Mouse (Mus musculus): Measurements from ENCODE around the gene Olfr976. TPM values are rescaled to one million over a fixed set of nuclear protein-coding genes. Genes with fewer than 3 reads are reported as not detected.
"Not testable (repeated sequence)": the region's sequence is repeated elsewhere in the genome, so short reads cannot be mapped to it uniquely, and the experiment has no call there.

Olfr976 gene
- polyA plus RNA-seq, 1 experiment from 2014 or later = not detected

DNA sequence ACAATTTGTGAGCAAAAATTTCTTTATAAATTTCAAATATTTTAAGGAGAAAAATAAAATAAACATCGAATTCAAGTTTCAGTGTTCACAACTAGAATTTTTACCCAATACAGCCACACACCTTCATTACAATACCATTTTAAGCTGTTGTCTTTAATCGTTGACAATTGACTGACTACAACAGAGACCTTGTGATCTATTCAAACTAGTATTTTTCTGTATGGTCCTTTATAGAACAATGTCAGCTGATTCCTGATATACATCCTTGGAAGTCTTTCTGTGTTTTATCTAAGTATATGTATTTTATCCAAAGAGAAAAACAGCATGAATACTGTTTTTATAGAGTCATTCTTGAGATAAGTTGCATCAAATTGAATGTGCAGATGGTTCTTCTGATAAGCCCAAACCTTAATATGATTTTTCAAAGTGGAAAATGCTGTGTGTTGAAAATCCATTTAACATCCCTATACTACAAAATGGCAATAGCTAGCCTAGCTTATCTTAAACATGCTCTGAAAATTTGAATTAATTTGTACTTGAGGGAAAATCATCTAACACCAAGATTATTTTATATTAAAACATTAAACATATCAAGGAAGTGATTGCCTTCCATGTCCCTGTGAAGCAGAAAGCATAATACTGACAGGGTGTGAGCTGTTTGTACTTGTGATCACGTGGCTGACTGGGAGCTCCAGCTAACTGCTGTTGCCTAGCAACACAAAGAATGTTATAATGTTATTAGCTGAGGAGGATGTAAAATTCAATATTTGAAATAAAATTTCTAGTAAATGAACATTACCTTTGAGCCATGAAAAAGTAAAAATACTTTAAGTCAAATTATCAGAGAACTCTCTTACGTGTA lies 32.7 kb downstream of the Olfr976 start:
- WGBS = no CpG with 5 or more reads among the region's 4 CpGs
- ATAC-seq (replicated peaks; ENCODE audit: insufficient number of reproducible peaks, low FRiP score, low TSS enrichment, low read depth); H3K27ac ChIP-seq (replicated peaks; ENCODE audit: low read depth, low read length); DNase-seq (ENCODE audit: low spot score); H3K9me3 ChIP-seq (replicated peaks; ENCODE audit: control insufficient read depth, low read length); H3K4me3 ChIP-seq (ENCODE audit: low read depth, low read length); H3K4me1 ChIP-seq (ENCODE audit: control insufficient read depth, insufficient read depth, low read length); H3K4me2 ChIP-seq (ENCODE audit: low read depth, low read length); H3K27me3 ChIP-seq (ENCODE audit: control insufficient read depth, insufficient read depth, low read length); H3K36me3 ChIP-seq (replicated peaks; ENCODE audit: control insufficient read depth, insufficient read depth, low read depth, low read length); H3K9ac ChIP-seq (replicated peaks; ENCODE audit: low read length): not testable (repeated sequence)

GRCm38 (mm10) chr9:39909939-39910338 lies 51.0 kb downstream of the Olfr976 start:
- H3K36me3 ChIP-seq (replicated peaks; ENCODE audit: control insufficient read depth, insufficient read depth, low read depth, low read length) = no peaks in the 10 kb centered on the region
- no peak overlapping the region for H3K9ac ChIP-seq (replicated peaks; ENCODE audit: low read length)
- DNase-seq (ENCODE audit: low spot score) = no peak
- H3K27me3 ChIP-seq (ENCODE audit: control insufficient read depth, insufficient read depth, low read length) = no peaks in the 10 kb centered on the region
- no peak overlapping the region for H3K27ac ChIP-seq (replicated peaks; ENCODE audit: low read depth, low read length)
- no peak for ATAC-seq (replicated peaks; ENCODE audit: insufficient number of reproducible peaks, low FRiP score, low TSS enrichment, low read depth)
- no peak overlapping the region for H3K4me3 ChIP-seq (ENCODE audit: low read depth, low read length)
- no peak overlapping the region for H3K4me2 ChIP-seq (ENCODE audit: low read depth, low read length)
- H3K9me3 ChIP-seq (replicated peaks; ENCODE audit: control insufficient read depth, low read length) = no peaks in the 10 kb centered on the region
- H3K4me1 ChIP-seq (ENCODE audit: control insufficient read depth, insufficient read depth, low read length) = no peaks in the 10 kb centered on the region
- 76% methylated on average over 3 of the region's 3 CpGs for WGBS

- no peak for DNase-seq (ENCODE audit: low spot score)
- WGBS = 70% methylated on average over 2 of the region's 2 CpGs
- no peak within 1 kb of the TSS for H3K4me2 ChIP-seq (ENCODE audit: low read depth, low read length)
Observed at GRCm38 (mm10) chr9:39907036-39907435, 53.9 kb downstream of the Olfr976 start, which contains the start of gene Olfr229. Olfr229 (plus strand) TSS chr9:39907336.

GRCm38 (mm10) chr9:39905106-39905505 lies 55.8 kb downstream of the Olfr976 start:
- H3K4me1 ChIP-seq (ENCODE audit: control insufficient read depth, insufficient read depth, low read length) = no peaks in the 10 kb centered on the region
- H3K27ac ChIP-seq (replicated peaks; ENCODE audit: low read depth, low read length) = no peak overlapping the region
- no peaks in the 10 kb centered on the region for H3K9me3 ChIP-seq (replicated peaks; ENCODE audit: control insufficient read depth, low read length)
- ATAC-seq (replicated peaks; ENCODE audit: insufficient number of reproducible peaks, low FRiP score, low TSS enrichment, low read depth) (no peak), DNase-seq (ENCODE audit: low spot score) (no peak)
- H3K27me3 ChIP-seq (ENCODE audit: control insufficient read depth, insufficient read depth, low read length) = no peaks in the 10 kb centered on the region
- no peak overlapping the region for H3K4me2 ChIP-seq (ENCODE audit: low read depth, low read length)
- H3K4me3 ChIP-seq (ENCODE audit: low read depth, low read length) = no peak overlapping the region
- no peaks in the 10 kb centered on the region for H3K36me3 ChIP-seq (replicated peaks; ENCODE audit: control insufficient read depth, insufficient read depth, low read depth, low read length)
- 82% methylated on average over 6 of the region's 6 CpGs for WGBS
- H3K9ac ChIP-seq (replicated peaks; ENCODE audit: low read length) = no peak overlapping the region

More at GRCm38 (mm10) chr9:39907036-39907435, 53.9 kb downstream of the Olfr976 start, which contains the start of gene Olfr229:
- Histone ChIP-seq H3K9ac (replicated peaks; ENCODE audit: low read length) (no peak within 1 kb of the TSS), H3K9me3 (replicated peaks; ENCODE audit: control insufficient read depth, low read length) (no peaks in the 10 kb centered on the region), H3K4me1 (ENCODE audit: control insufficient read depth, insufficient read depth, low read length) (no peaks in the 10 kb centered on the region), H3K27ac (replicated peaks; ENCODE audit: low read depth, low read length) (no peak within 1 kb of the TSS), H3K4me3 (ENCODE audit: low read depth, low read length) (no peak within 1 kb of the TSS), H3K36me3 (replicated peaks; ENCODE audit: control insufficient read depth, insufficient read depth, low read depth, low read length) (no peaks in the 10 kb centered on the region), H3K27me3 (ENCODE audit: control insufficient read depth, insufficient read depth, low read length) (no peaks in the 10 kb centered on the region)
- ATAC-seq (replicated peaks; ENCODE audit: insufficient number of reproducible peaks, low FRiP score, low TSS enrichment, low read depth) = no peak

Other genes starting within 250 kb of the Olfr976 start
- not detected in 2 replicates for gene Olfr965, start 249.8 kb downstream of the Olfr976 start, polyA plus RNA-seq (2014; fragmentation: Nextera tagmentation; extraction: Ambion mirVana)
- not detected in 2 replicates for gene Olfr150, start 230.2 kb downstream of the Olfr976 start, polyA plus RNA-seq (2014; fragmentation: Nextera tagmentation; extraction: Ambion mirVana)
- gene Olfr967, start 214.9 kb downstream of the Olfr976 start, polyA plus RNA-seq (2014; fragmentation: Nextera tagmentation; extraction: Ambion mirVana) = not detected in 2 replicates
- gene Olfr968, start 177.9 kb downstream of the Olfr976 start, polyA plus RNA-seq (2014; fragmentation: Nextera tagmentation; extraction: Ambion mirVana) = not detected in 2 replicates
- gene Olfr969, start 170.2 kb downstream of the Olfr976 start, polyA plus RNA-seq (2014; fragmentation: Nextera tagmentation; extraction: Ambion mirVana) = not detected in 2 replicates
- not detected in 2 replicates for gene Olfr970, start 152.3 kb downstream of the Olfr976 start, polyA plus RNA-seq (2014; fragmentation: Nextera tagmentation; extraction: Ambion mirVana)
- not detected in 2 replicates for gene Olfr971, start 124.3 kb downstream of the Olfr976 start, polyA plus RNA-seq (2014; fragmentation: Nextera tagmentation; extraction: Ambion mirVana)
- not detected in 2 replicates for gene Olfr972, start 94.7 kb downstream of the Olfr976 start, polyA plus RNA-seq (2014; fragmentation: Nextera tagmentation; extraction: Ambion mirVana)
- not detected in 2 replicates for gene Olfr229, start 53.8 kb downstream of the Olfr976 start, polyA plus RNA-seq (2014; fragmentation: Nextera tagmentation; extraction: Ambion mirVana)
- gene Olfr974, start 23.6 kb downstream of the Olfr976 start, polyA plus RNA-seq (2014; fragmentation: Nextera tagmentation; extraction: Ambion mirVana) = not detected in 2 replicates
- gene Olfr975, start 9.1 kb downstream of the Olfr976 start, polyA plus RNA-seq (2014; fragmentation: Nextera tagmentation; extraction: Ambion mirVana) = not detected in 2 replicates
- not detected in 2 replicates for gene Olfr978, start 31.0 kb upstream of the Olfr976 start, polyA plus RNA-seq (2014; fragmentation: Nextera tagmentation; extraction: Ambion mirVana)
- not detected in 2 replicates for gene Olfr979, start 42.3 kb upstream of the Olfr976 start, polyA plus RNA-seq (2014; fragmentation: Nextera tagmentation; extraction: Ambion mirVana)
- gene Olfr980, start 48.4 kb upstream of the Olfr976 start, polyA plus RNA-seq (2014; fragmentation: Nextera tagmentation; extraction: Ambion mirVana) = not detected in 2 replicates
- gene Olfr981, start 60.3 kb upstream of the Olfr976 start, polyA plus RNA-seq (2014; fragmentation: Nextera tagmentation; extraction: Ambion mirVana) = not detected in 2 replicates
- not detected in 2 replicates for gene Olfr982, start 112.7 kb upstream of the Olfr976 start, polyA plus RNA-seq (2014; fragmentation: Nextera tagmentation; extraction: Ambion mirVana)
- gene Olfr983, start 132.5 kb upstream of the Olfr976 start, polyA plus RNA-seq (2014; fragmentation: Nextera tagmentation; extraction: Ambion mirVana) = not detected in 2 replicates
- gene Olfr984, start 153.1 kb upstream of the Olfr976 start, polyA plus RNA-seq (2014; fragmentation: Nextera tagmentation; extraction: Ambion mirVana) = not detected in 2 replicates
- gene Olfr985, start 169.1 kb upstream of the Olfr976 start, polyA plus RNA-seq (2014; fragmentation: Nextera tagmentation; extraction: Ambion mirVana) = not detected in 2 replicates
- gene Tmem225, start 187.0 kb upstream of the Olfr976 start, polyA plus RNA-seq (2014; fragmentation: Nextera tagmentation; extraction: Ambion mirVana) = not detected in 2 replicates
- not detected in 2 replicates for gene Olfr986, start 219.8 kb upstream of the Olfr976 start, polyA plus RNA-seq (2014; fragmentation: Nextera tagmentation; extraction: Ambion mirVana)
- gene Zfp202, start 231.2 kb upstream of the Olfr976 start, polyA plus RNA-seq (2014; fragmentation: Nextera tagmentation; extraction: Ambion mirVana) = 7.9 TPM in 2 replicates

Data from embryonic facial prominence, embryonic 11.5 days (tissue).